Mouse (Mus musculus): ENCODE results near the gene Fat1. TPM values are rescaled to one million over a fixed set of nuclear protein-coding genes. Genes with fewer than 3 reads are reported as not detected.
A peak's percentile ranks its signal among the peaks of the same experiment; 100 is the strongest.

Fat1 gene
- total RNA-seq (2014; fragmentation: Nextera tagmentation): not detected in 2 replicates
- total RNA-seq (2017): not detected in 2 replicates

- ATAC-seq (replicated peaks; ENCODE audit: poor library complexity, severe bottlenecking): peak; percentile 20; the same call in 1 of the 2 replicates
Observed at GRCm38 (mm10) chr8:44934850-44935497, at the start of gene Fat1. Gene Fat1, plus strand, starts transcription at chr8:44935447.

GRCm38 (mm10) chr8:44894626-44895025 lies 40.6 kb upstream of the Fat1 start:
- no peak for ATAC-seq (replicated peaks; ENCODE audit: poor library complexity, severe bottlenecking)

GRCm38 (mm10) chr8:44899575-44899991 lies 35.7 kb upstream of the Fat1 start:
- ATAC-seq (replicated peaks; ENCODE audit: poor library complexity, severe bottlenecking): no peak

- ATAC-seq (replicated peaks; ENCODE audit: poor library complexity, severe bottlenecking): no peak
Observed at GRCm38 (mm10) chr8:44911126-44911903, 23.9 kb upstream of the Fat1 start.

- no peak for ATAC-seq (replicated peaks; ENCODE audit: poor library complexity, severe bottlenecking)
Observed at GRCm38 (mm10) chr8:44919487-44920082, 15.7 kb upstream of the Fat1 start.

- no peak for ATAC-seq (replicated peaks; ENCODE audit: poor library complexity, severe bottlenecking)
Observed at GRCm38 (mm10) chr8:44920379-44921032, 14.7 kb upstream of the Fat1 start.

GRCm38 (mm10) chr8:44924995-44925394 lies 10.3 kb upstream of the Fat1 start:
- ATAC-seq (replicated peaks; ENCODE audit: poor library complexity, severe bottlenecking): no peak

- ATAC-seq (replicated peaks; ENCODE audit: poor library complexity, severe bottlenecking): no peak
Observed at GRCm38 (mm10) chr8:44930058-44930457, 5.2 kb upstream of the Fat1 start.

- no peak for ATAC-seq (replicated peaks; ENCODE audit: poor library complexity, severe bottlenecking)
Observed at GRCm38 (mm10) chr8:44932546-44933342, 2.5 kb upstream of the Fat1 start.

GRCm38 (mm10) chr8:44933478-44933877 lies 1.8 kb upstream of the Fat1 start:
- ATAC-seq (replicated peaks; ENCODE audit: poor library complexity, severe bottlenecking): no peak

GRCm38 (mm10) chr8:44934416-44934815 lies 831 bp upstream of the Fat1 start:
- no peak for ATAC-seq (replicated peaks; ENCODE audit: poor library complexity, severe bottlenecking)

- peak; percentile 53 for ATAC-seq (replicated peaks; ENCODE audit: poor library complexity, severe bottlenecking)
Observed at GRCm38 (mm10) chr8:44935741-44936140, 494 bp downstream of the Fat1 start.

GRCm38 (mm10) chr8:44936481-44936961 lies 1.3 kb downstream of the Fat1 start:
- ATAC-seq (replicated peaks; ENCODE audit: poor library complexity, severe bottlenecking): no peak

GRCm38 (mm10) chr8:44937141-44937825 lies 2.0 kb downstream of the Fat1 start:
- no peak for ATAC-seq (replicated peaks; ENCODE audit: poor library complexity, severe bottlenecking)

- ATAC-seq (replicated peaks; ENCODE audit: poor library complexity, severe bottlenecking): peak; percentile 83
Observed at GRCm38 (mm10) chr8:44937905-44938642, 2.8 kb downstream of the Fat1 start.

- no peak for ATAC-seq (replicated peaks; ENCODE audit: poor library complexity, severe bottlenecking)
Observed at GRCm38 (mm10) chr8:44938643-44938979, 3.4 kb downstream of the Fat1 start.

GRCm38 (mm10) chr8:44945577-44945976 lies 10.3 kb downstream of the Fat1 start:
- no peak for ATAC-seq (replicated peaks; ENCODE audit: poor library complexity, severe bottlenecking)

- ATAC-seq (replicated peaks; ENCODE audit: poor library complexity, severe bottlenecking): no peak
Observed at GRCm38 (mm10) chr8:44948597-44948996, 13.3 kb downstream of the Fat1 start.

GRCm38 (mm10) chr8:44960455-44960854 lies 25.2 kb downstream of the Fat1 start:
- ATAC-seq (replicated peaks; ENCODE audit: poor library complexity, severe bottlenecking): no peak

Data from granulocyte monocyte progenitor cell, adult 5-6 weeks (primary cell).